Mouse (Mus musculus): Measurements from ENCODE around the gene Nprl2.

DNA sequence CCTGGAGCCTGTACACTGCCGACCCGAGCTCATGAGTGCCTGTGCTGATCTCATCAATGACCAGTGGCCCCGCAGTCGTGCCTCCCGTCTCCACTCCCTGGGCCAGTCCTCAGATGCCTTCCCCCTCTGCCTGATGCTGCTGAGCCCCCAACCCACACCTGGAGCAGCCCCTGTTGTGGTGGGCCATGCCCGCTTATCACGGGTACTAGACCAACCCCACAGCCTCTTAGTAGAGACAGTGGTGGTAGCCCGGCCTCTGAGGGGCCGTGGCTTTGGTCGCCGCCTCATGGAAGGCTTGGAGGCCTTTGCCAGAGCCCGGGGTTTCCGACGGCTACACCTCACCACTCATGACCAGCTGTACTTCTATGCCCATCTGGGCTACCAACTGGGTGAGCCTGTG, 41.1 kb downstream of the Nprl2 start:
- TF ChIP-seq CTCF (IDR thresholded peaks at IDR 0.05; ENCODE audit: control insufficient read depth, insufficient read depth, insufficient replicate concordance, low read depth, low read length) (no peak), POLR2A (IDR thresholded peaks at IDR 0.05; ENCODE audit: control insufficient read depth, low read depth, low read length) (no peak)
